Mouse (Mus musculus) heart, adult 9 months (tissue): ENCODE results near the gene Maneal.

Experiments
- DNase-seq, 2 experiments: peaks; one replicate each; pipeline ENCODE4 v3.0.0; 2022; ENCODE audit warnings: low spot score in 2 of 2

Maneal gene

GRCm38 (mm10) chr4:124861283-124862188, at the start of gene Maneal:
Gene Maneal (minus strand): TSS chr4:124862171.
- DNase-seq = no peak

- DNase-seq = no peak
These were observed 44.2 kb upstream of the Maneal start for GRCm38 (mm10) chr4:124905971-124906822.

- no peak for DNase-seq
These were observed 43.4 kb upstream of the Maneal start for GRCm38 (mm10) chr4:124905417-124905816.

- DNase-seq = no peak
These were observed 37.9 kb upstream of the Maneal start for GRCm38 (mm10) chr4:124899906-124900305.

GRCm38 (mm10) chr4:124898428-124898827, 36.5 kb upstream of the Maneal start:
- no peak for DNase-seq

- no peak for DNase-seq
These were observed 32.8 kb upstream of the Maneal start for GRCm38 (mm10) chr4:124894508-124895428.

GRCm38 (mm10) chr4:124893769-124894168, 31.8 kb upstream of the Maneal start:
- no peak for DNase-seq

GRCm38 (mm10) chr4:124890831-124891230, 28.9 kb upstream of the Maneal start:
- DNase-seq = no peak

GRCm38 (mm10) chr4:124889935-124890334, 28.0 kb upstream of the Maneal start:
- no peak for DNase-seq

- DNase-seq = no peak
These were observed 26.7 kb upstream of the Maneal start for GRCm38 (mm10) chr4:124888702-124889101.

- DNase-seq = no peak
These were observed 20.3 kb upstream of the Maneal start for GRCm38 (mm10) chr4:124882151-124882729.

- no peak for DNase-seq
These were observed 19.5 kb upstream of the Maneal start for GRCm38 (mm10) chr4:124881341-124881908.

GRCm38 (mm10) chr4:124880599-124880998, 18.6 kb upstream of the Maneal start, which contains the start of gene Epha10:
Gene Epha10 (plus strand): TSS chr4:124880899.
- no peak for DNase-seq

GRCm38 (mm10) chr4:124872719-124873118, 10.7 kb upstream of the Maneal start:
- DNase-seq = no peak

GRCm38 (mm10) chr4:124860446-124860845, 1.5 kb downstream of the Maneal start:
- peak in 1 of 2 experiments; percentile 31 for DNase-seq

GRCm38 (mm10) chr4:124858370-124858769, 3.6 kb downstream of the Maneal start:
- no peak for DNase-seq

- DNase-seq = no peak
These were observed 5.7 kb downstream of the Maneal start for GRCm38 (mm10) chr4:124856294-124856693.

- peak; percentile 68 to 70 for DNase-seq
These were observed 10.9 kb downstream of the Maneal start, which contains the start of gene 1110065P20Rik for GRCm38 (mm10) chr4:124850933-124851658. Gene 1110065P20Rik (minus strand): TSS chr4:124851196.

GRCm38 (mm10) chr4:124850261-124850913, 11.6 kb downstream of the Maneal start, which contains the start of gene Yrdc:
Gene Yrdc (plus strand): TSS chr4:124850679.
- peak; percentile 91 to 93 for DNase-seq
